Mouse (Mus musculus) bone marrow macrophage, adult 2 months (primary cell): ENCODE data around the gene Dlx4. TPM values are rescaled to one million over a fixed set of nuclear protein-coding genes. Genes with fewer than 3 reads are reported as not detected.
A peak's percentile ranks its signal among the peaks of the same experiment; 100 is the strongest.

ENCODE experiments used
- H3K27ac ChIP-seq: 2 replicates; pipeline ENCODE4 v1.5.1; 2012; ENCODE audit warnings: low read depth, low read length; ENCODE audit not compliant: insufficient read depth
- H3K4me1 ChIP-seq: 2 replicates; pipeline ENCODE4 v1.6.1; 2012; ENCODE audit warnings: low read length; ENCODE audit not compliant: control insufficient read depth, insufficient read depth
- H3K4me3 ChIP-seq: 2 replicates; pipeline ENCODE4 v1.5.1; 2012; ENCODE audit warnings: mild to moderate bottlenecking, low read length, moderate library complexity; ENCODE audit not compliant: insufficient read depth
- CTCF ChIP-seq: IDR thresholded peaks from 2 replicates; pipeline ENCODE4 v1.5.1; 2012; ENCODE audit warnings: low read depth, mild to moderate bottlenecking, low read length, moderate library complexity
- POLR2A ChIP-seq: IDR thresholded peaks from 2 replicates; pipeline ENCODE4 v1.6.1; 2012; ENCODE audit warnings: mild to moderate bottlenecking, low read depth, low read length, borderline replicate concordance
- polyA plus RNA-seq: library from polyadenylated mRNA; stranded (reverse); fragments of >200 nt; gene quantifications from 2 replicates; pipeline ENCODE4 v1.2.4, GENCODE M21; 2012; ENCODE audit not compliant: missing spikeins, insufficient read depth, insufficient read length

Dlx4 gene
- polyA plus RNA-seq, 1 experiment: not detected

- no peaks in the 10 kb centered on the region for H3K4me1 ChIP-seq
These were observed 39.4 kb downstream of the Dlx4 start for GRCm38 (mm10) chr11:95106440-95107236.

DNA sequence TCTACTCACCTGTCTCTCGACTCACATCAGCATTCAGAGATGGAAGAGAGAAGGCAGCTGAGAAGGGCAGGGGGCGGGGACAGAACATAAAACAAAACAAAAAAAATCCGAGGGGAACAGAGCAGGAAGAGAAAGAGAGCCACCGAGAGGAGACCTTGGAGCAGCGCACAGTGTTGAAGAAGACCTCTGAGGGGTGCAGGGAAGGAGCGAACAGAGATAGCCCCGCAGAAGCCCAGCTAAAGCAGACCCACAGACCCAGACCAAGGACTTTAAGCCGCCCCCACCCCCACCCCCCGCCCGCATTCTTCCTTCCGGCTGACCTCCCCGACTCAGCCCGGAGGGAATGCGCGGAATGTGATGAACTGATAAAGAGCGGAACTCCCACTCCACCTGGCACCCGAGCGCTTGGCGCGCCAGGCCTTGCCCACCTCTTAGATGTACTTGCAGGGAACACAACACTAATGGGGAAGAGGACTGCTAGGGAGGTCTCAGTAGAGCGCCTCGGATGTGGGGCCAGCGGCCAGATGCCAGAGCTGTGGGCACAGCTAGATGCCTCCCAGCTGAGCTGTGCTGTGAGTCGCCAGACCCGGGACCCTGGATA is 40.7 kb downstream of the Dlx4 start:
- Histone ChIP-seq H3K4me1 (no peaks in the 10 kb centered on the region), H3K4me3 (no peak overlapping the region), H3K27ac (no peak overlapping the region)
- TF ChIP-seq POLR2A (no peak), CTCF (no peak)

More at GRCm38 (mm10) chr11:95106440-95107236, 39.4 kb downstream of the Dlx4 start:
- no peak overlapping the region for H3K4me3 ChIP-seq
- TF ChIP-seq POLR2A: no peak
- peak; percentile 77 for TF ChIP-seq CTCF
- H3K27ac ChIP-seq: no peak overlapping the region

DNA sequence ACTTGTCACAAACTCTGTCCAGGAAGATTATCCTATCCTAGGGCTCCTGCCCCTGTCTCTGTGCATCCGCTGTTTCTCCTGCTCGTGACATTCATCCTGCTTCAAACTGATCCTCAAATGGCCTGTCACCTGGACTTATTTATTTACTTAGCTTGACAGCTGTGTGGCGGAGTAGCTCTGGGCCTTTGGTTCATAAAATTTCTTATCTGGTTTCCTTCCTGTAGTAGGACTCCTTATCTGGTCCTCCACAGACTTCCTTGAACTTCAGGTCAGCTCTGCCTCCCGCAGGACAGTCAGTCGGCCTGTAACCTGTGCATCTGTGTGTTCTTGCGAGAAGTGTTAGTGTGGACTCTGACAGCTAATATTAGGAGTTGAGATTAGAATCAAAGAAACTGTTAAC is 41.8 kb downstream of the Dlx4 start:
- no peaks in the 10 kb centered on the region for H3K4me1 ChIP-seq
- no peak for TF ChIP-seq CTCF
- TF ChIP-seq POLR2A: no peak
- no peak overlapping the region for H3K4me3 ChIP-seq
- no peak overlapping the region for H3K27ac ChIP-seq

GRCm38 (mm10) chr11:95102161-95102904 is 43.7 kb downstream of the Dlx4 start:
- Histone ChIP-seq H3K4me3 (no peak overlapping the region), H3K4me1 (no peaks in the 10 kb centered on the region), H3K27ac (no peak overlapping the region)
- TF ChIP-seq POLR2A (no peak), CTCF (no peak)

- TF ChIP-seq CTCF (no peak), POLR2A (no peak)
- no peaks in the 10 kb centered on the region for H3K4me1 ChIP-seq
- no peak overlapping the region for H3K4me3 ChIP-seq
- no peak overlapping the region for H3K27ac ChIP-seq
These were observed 44.8 kb downstream of the Dlx4 start for GRCm38 (mm10) chr11:95101071-95101788.

DNA sequence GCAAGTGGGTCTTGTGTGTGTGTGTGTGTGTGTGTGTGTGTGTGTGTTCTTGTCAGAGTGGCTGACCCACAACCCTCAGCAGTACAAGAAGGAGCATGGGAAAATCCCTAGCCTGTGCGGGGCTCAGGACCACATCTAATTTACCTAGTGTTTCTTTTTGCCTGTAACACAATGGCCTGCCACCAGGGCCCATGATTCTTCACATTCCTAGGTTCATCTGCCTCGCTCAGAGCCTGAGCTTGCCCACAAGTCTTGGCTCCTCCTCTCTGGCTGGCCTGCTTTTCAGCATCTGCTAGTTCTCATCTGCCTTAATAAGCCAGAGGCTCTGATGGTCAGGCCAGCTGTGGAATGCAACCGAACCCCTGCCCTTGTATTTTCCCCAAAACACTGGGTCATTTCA is 45.7 kb downstream of the Dlx4 start:
- Histone ChIP-seq H3K4me3 (no peak overlapping the region), H3K27ac (no peak overlapping the region), H3K4me1 (no peaks in the 10 kb centered on the region)
- TF ChIP-seq CTCF (no peak), POLR2A (no peak)

DNA sequence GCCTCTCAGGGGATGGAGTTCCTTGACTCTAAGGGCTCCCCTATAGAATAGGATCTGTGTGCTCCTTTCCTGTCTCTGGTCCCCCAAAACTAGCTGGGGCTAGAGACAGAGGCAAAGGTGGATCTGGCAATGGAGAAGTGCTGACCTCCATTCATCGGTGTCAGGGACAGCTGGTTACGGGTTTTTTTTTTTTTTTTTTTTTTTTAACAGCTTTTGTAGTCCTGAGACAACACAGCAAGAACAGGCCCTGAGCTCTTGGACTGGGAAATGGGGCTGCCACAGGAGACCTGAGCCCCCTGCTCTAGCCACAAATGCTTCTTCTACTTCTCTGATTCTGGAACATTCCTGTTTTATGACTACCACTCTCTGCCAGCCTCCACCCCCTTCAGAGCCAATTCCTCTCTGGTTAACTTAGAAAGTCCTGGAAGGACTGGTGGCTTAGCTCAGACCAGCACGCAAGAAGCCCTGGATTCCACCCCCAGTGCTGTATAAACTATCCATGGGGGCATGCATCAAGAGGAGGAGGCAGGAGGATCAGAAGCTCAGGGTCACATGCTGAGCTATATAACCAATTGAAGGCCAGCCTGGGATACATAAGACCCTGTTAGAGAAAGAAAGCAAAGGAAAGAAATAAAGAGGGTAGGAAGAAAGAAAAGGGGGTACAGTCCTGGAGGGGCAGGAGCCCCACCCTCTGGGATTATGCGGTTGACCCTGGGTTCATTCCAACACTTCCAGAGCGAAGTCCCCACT is 47.5 kb downstream of the Dlx4 start:
- H3K4me3 ChIP-seq: no peak overlapping the region
- no peak overlapping the region for H3K27ac ChIP-seq
- H3K4me1 ChIP-seq: no peaks in the 10 kb centered on the region
- TF ChIP-seq POLR2A: no peak
- TF ChIP-seq CTCF: no peak

- H3K4me1 ChIP-seq: no peaks in the 10 kb centered on the region
These were observed 48.2 kb downstream of the Dlx4 start for GRCm38 (mm10) chr11:95097889-95098288.

DNA sequence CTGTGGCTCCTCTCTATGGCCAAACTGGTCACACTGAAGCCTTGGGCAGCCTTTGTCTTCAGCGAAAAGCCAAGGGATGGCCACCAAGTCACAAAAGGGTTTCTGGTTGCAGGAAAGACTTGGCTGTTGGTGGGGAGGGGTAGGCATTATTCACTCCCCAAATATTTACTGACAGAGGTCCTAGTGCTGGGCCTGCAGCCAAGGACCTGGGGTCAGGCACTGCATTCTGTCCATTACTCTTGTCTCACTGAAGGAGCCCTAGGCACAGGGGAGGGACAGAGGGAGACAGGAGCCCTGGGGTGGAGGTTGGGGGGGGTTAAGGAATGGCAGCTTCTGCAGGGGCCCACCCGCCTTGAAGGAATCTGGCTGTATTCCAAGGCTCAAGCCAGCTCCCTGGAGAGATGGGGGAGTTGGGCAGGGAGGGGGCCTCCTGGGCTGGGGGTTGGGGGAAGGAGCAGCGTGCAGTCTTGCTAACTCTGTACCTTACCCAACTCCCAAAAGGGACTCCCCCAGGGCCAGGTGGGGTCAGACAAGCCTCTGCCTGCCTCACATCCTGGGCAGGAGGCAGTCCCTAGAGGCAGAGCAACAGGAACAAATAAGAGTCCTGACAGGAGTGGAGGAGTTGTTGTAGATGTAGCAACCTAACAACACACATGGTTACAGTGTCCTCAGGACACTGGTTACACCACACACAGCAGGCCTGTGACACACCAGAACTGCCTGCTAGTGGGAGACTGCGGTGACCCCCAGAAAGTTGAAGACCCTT is 49.3 kb downstream of the Dlx4 start:
- TF ChIP-seq CTCF: no peak
- no peak for TF ChIP-seq POLR2A
- Histone ChIP-seq H3K4me3 (no peak overlapping the region), H3K27ac (no peak overlapping the region), H3K4me1 (no peaks in the 10 kb centered on the region)

More at GRCm38 (mm10) chr11:95097889-95098288, 48.2 kb downstream of the Dlx4 start:
- TF ChIP-seq POLR2A (no peak), CTCF (no peak)
- Histone ChIP-seq H3K27ac (no peak overlapping the region), H3K4me3 (no peak overlapping the region)
